Comparison of ENCODE assay signal across 9 mouse cellular contexts in the genomic region with DNA sequence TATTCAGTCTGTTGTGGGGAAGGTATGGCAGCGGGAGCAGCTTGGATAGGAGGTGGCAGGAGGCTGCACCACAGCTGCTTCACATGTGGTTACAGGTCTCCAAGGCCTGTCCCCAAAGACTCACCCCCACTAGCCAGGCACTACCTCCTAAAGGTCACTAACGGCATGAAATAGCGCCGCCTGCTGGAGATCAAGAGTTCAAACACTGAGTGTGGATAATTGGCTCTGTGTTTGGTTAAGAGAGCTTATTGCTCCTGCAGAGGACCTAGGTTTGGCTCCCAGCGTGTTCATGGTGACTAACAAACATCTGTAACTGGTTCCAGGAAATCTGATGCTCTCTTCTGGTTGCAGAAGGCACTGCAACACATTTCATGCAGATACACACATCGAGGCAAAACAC.
DNase-seq lines count a peak whose midpoint lies in the region; ATAC-seq and TF ChIP-seq lines count a peak whose summit lies in the region.
"Had no signal": no experiment of that assay in that cellular context is flagged by ENCODE, and none has a peak within 500 bp of the region (broad histone marks: within the 10 kb centered on the region; RNA-seq: fewer than 3 reads in every experiment).

No protein-coding gene starts in this region.

- TF ChIP-seq CTCF in left cerebral cortex, adult 2 months (IDR thresholded peaks at IDR 0.05): peak; percentile 27
- TF ChIP-seq CTCF in MEL (IDR thresholded peaks at IDR 0.05 in 2 of 3, conservative IDR thresholded peaks at IDR 0.05 in 1 of 3; ENCODE audit: control insufficient read depth in 1 of 3, insufficient read depth in 1 of 3, low read depth in 2 of 3, low read length in 3 of 3, poor library complexity in 1 of 3, severe bottlenecking in 1 of 3): 0 out of 6 replicates have a peak, but pooled peaks of 2 of the 3 experiments have one; percentile 13 to 19
- peak; percentile 57 for TF ChIP-seq CTCF in liver, embryonic 14.5 days (IDR thresholded peaks at IDR 0.05; ENCODE audit: low read depth)

- no peak overlapping the region for H3K27ac ChIP-seq in forebrain, embryonic 14.5 days (ENCODE audit: low read depth, low read length)
- no peak overlapping the region for H3K27ac ChIP-seq in forebrain, embryonic 12.5 days
- no peak overlapping the region for H3K27ac ChIP-seq in left cerebral cortex, adult 2 months
- no peak overlapping the region for H3K27ac ChIP-seq in MEL (ENCODE audit: control insufficient read depth, low read depth, low read length)
- H3K27ac ChIP-seq in liver, embryonic 14.5 days: no peak overlapping the region

- WGBS in forebrain, embryonic 14.5 days: 44% methylated on average over 6 of the region's 6 CpGs
- WGBS in forebrain, embryonic 12.5 days: 39% methylated on average over 6 of the region's 6 CpGs
- WGBS in liver, embryonic 14.5 days (ENCODE audit: insufficient replicate concordance): 31% methylated on average over 6 of the region's 6 CpGs

- no peak for TF ChIP-seq EP300 in MEL (IDR thresholded peaks at IDR 0.05; ENCODE audit: low read depth in 1 of 2, low read length in 2 of 2)
- no peak for TF ChIP-seq EP300 in liver, embryonic 14.5 days (IDR thresholded peaks at IDR 0.05; ENCODE audit: low read depth)

- H3K4me2 ChIP-seq in forebrain, embryonic 14.5 days (ENCODE audit: low read length): no peak overlapping the region
- H3K4me2 ChIP-seq in forebrain, embryonic 12.5 days: no peak overlapping the region
- no peak overlapping the region for H3K4me2 ChIP-seq in liver, embryonic 14.5 days (ENCODE audit: low read depth)

- no peak overlapping the region for H3K4me3 ChIP-seq in forebrain, embryonic 14.5 days (ENCODE audit: low read depth, low read length)
- no peak overlapping the region for H3K4me3 ChIP-seq in forebrain, embryonic 12.5 days (replicated peaks)
- H3K4me3 ChIP-seq in left cerebral cortex, adult 2 months: no peak overlapping the region
- no peak overlapping the region for H3K4me3 ChIP-seq in MEL (ENCODE audit: control insufficient read depth in 1 of 2, insufficient read depth in 1 of 2, low read depth in 2 of 2, low read length in 2 of 2)
- no peak overlapping the region for H3K4me3 ChIP-seq in liver, embryonic 14.5 days (ENCODE audit: insufficient read depth in 1 of 2, low read depth in 2 of 2, low read length in 2 of 2)

- peak; percentile 13 for DNase-seq in forebrain, embryonic 14.5 days (ENCODE audit: low spot score)
- DNase-seq in left cerebral cortex, adult 2 months (ENCODE audit: extremely low spot score in 1 of 2, low spot score in 2 of 2): no peak
- DNase-seq in left cerebral cortex, postnatal 10 days (ENCODE audit: extremely low spot score in 1 of 2, low spot score in 2 of 2): no peak
- peak; percentile 2 for DNase-seq in MEL (ENCODE audit: low read depth, low spot score)
- no peak for DNase-seq in liver, embryonic 14.5 days (ENCODE audit: low read depth in 3 of 3, low spot score in 3 of 3)
- DNase-seq in B cell, adult 2 months: no peak
- DNase-seq in gastrocnemius, postnatal 10 days: no peak
- DNase-seq: lung, postnatal 36 days had no signal

- ATAC-seq in forebrain, embryonic 14.5 days: no peak
- ATAC-seq in forebrain, embryonic 12.5 days (ENCODE audit: low FRiP score): no peak
- no peak for ATAC-seq in liver, embryonic 14.5 days (ENCODE audit: insufficient read depth)

- TF ChIP-seq POLR2A in MEL (IDR thresholded peaks at IDR 0.05; ENCODE audit: control insufficient read depth in 1 of 2, insufficient read depth in 1 of 2, low read depth in 1 of 2, low read length in 2 of 2, poor library complexity in 1 of 2): no peak

- H3K4me1 ChIP-seq in forebrain, embryonic 14.5 days (ENCODE audit: control insufficient read depth, insufficient read depth, low read length): no peaks in the 10 kb centered on the region
- H3K4me1 ChIP-seq in forebrain, embryonic 12.5 days: no peaks in the 10 kb centered on the region
- H3K4me1 ChIP-seq in MEL (ENCODE audit: control insufficient read depth in 1 of 2, insufficient read depth in 2 of 2, low read length in 2 of 2): no peaks in the 10 kb centered on the region
- H3K4me1 ChIP-seq in liver, embryonic 14.5 days (replicated peaks; ENCODE audit: control insufficient read depth in 2 of 2, insufficient read depth in 2 of 2, low read length in 1 of 2): no peaks in the 10 kb centered on the region

- no peaks in the 10 kb centered on the region for H3K27me3 ChIP-seq in forebrain, embryonic 14.5 days (replicated peaks; ENCODE audit: control insufficient read depth, insufficient read depth, low read length)
- H3K27me3 ChIP-seq in forebrain, embryonic 12.5 days: no peaks in the 10 kb centered on the region
- no peaks in the 10 kb centered on the region for H3K27me3 ChIP-seq in MEL (ENCODE audit: control insufficient read depth in 1 of 2, insufficient read depth in 2 of 2, low read length in 2 of 2)
- no peaks in the 10 kb centered on the region for H3K27me3 ChIP-seq in liver, embryonic 14.5 days (ENCODE audit: control insufficient read depth, insufficient read depth, low read length)

- no peak for TF ChIP-seq RAD21 in MEL (IDR thresholded peaks at IDR 0.05; ENCODE audit: low read depth, low read length)

- no peak overlapping the region for H3K9ac ChIP-seq in forebrain, embryonic 14.5 days (ENCODE audit: low read length)
- H3K9ac ChIP-seq in forebrain, embryonic 12.5 days: no peak overlapping the region
- H3K9ac ChIP-seq in MEL (ENCODE audit: control insufficient read depth, low read depth, low read length, poor library complexity, severe bottlenecking): no peak overlapping the region
- H3K9ac ChIP-seq in liver, embryonic 14.5 days (replicated peaks): no peak overlapping the region

- H3K9me3 ChIP-seq in forebrain, embryonic 14.5 days (replicated peaks; ENCODE audit: control insufficient read depth, low read length): no peaks in the 10 kb centered on the region
- H3K9me3 ChIP-seq in forebrain, embryonic 12.5 days: no peaks in the 10 kb centered on the region
- H3K9me3 ChIP-seq in MEL (replicated peaks; ENCODE audit: insufficient read depth, low read length): no peaks in the 10 kb centered on the region
- no peaks in the 10 kb centered on the region for H3K9me3 ChIP-seq in liver, embryonic 14.5 days (ENCODE audit: control insufficient read depth, low read length)

- intact Hi-C loops in left cerebral cortex, adult 2 months (cut with DNase I): no loop called here
- intact Hi-C loops in left cerebral cortex, postnatal 10 days (cut with DNase I): no loop called here

- no peaks in the 10 kb centered on the region for H3K79me2 ChIP-seq in MEL (ENCODE audit: control insufficient read depth, insufficient read depth, low read length, poor library complexity)

- no peaks in the 10 kb centered on the region for H3K36me3 ChIP-seq in forebrain, embryonic 14.5 days (ENCODE audit: control insufficient read depth, insufficient read depth, low read length)
- no peaks in the 10 kb centered on the region for H3K36me3 ChIP-seq in forebrain, embryonic 12.5 days (replicated peaks)
- H3K36me3 ChIP-seq in MEL (ENCODE audit: control insufficient read depth in 1 of 2, insufficient read depth in 2 of 2, low read length in 2 of 2): no peaks in the 10 kb centered on the region
- H3K36me3 ChIP-seq in liver, embryonic 14.5 days (replicated peaks; ENCODE audit: control insufficient read depth, insufficient read depth, low read depth): no peaks in the 10 kb centered on the region

TF ChIP-seq in MEL, 35 proteins besides CTCF, POLR2A, EP300 and RAD21:
- TF ChIP-seq TBP (IDR thresholded peaks at IDR 0.05; ENCODE audit: low read depth, low read length) (no peak), ZKSCAN1 (IDR thresholded peaks at IDR 0.05; ENCODE audit: low read depth, low read length) (no peak), GATA1 (IDR thresholded peaks at IDR 0.05; ENCODE audit: low read depth, low read length) (no peak), MAX (IDR thresholded peaks at IDR 0.05; ENCODE audit: low read length) (no peak), NRF1 (IDR thresholded peaks at IDR 0.05; ENCODE audit: insufficient read depth, low read depth, low read length, poor library complexity, severe bottlenecking) (no peak), ZNF384 (IDR thresholded peaks at IDR 0.05; ENCODE audit: low read depth, low read length) (no peak), MAZ (IDR thresholded peaks at IDR 0.05; ENCODE audit: low read depth, low read length) (no peak), SIN3A (IDR thresholded peaks at IDR 0.05; ENCODE audit: low read length) (no peak), MYC (IDR thresholded peaks at IDR 0.05; ENCODE audit: low read depth, low read length) (no peak), E2F4 (IDR thresholded peaks at IDR 0.05; ENCODE audit: borderline replicate concordance, low read depth, low read length) (no peak), ETS1 (IDR thresholded peaks at IDR 0.05; ENCODE audit: low read depth, low read length) (no peak), USF1 (IDR thresholded peaks at IDR 0.05; ENCODE audit: low read depth, low read length) (no peak), MXI1 (IDR thresholded peaks at IDR 0.05; ENCODE audit: low read depth, low read length) (no peak)

Comparison
In these comparisons a context has a peak if more than half of its experiments do, and no peak if none do; other contexts are left out.
1. DNase-seq: peak in forebrain, embryonic 14.5 days (single experiment) and MEL (single experiment); none in left cerebral cortex, adult 2 months (0 of 2), left cerebral cortex, postnatal 10 days (0 of 2), liver, embryonic 14.5 days (0 of 3), B cell, adult 2 months (0 of 2) and gastrocnemius, postnatal 10 days (single experiment).
2. Peak in every context shown above with its lines, with median percentiles within 50 percentile points of each other: CTCF ChIP-seq.